Mouse (Mus musculus) retina, adult 2 months (tissue): ENCODE data around the gene Stx5a.

Experiments used
- DNase-seq: peaks from one replicate; pipeline ENCODE4 v3.0.0-alpha.2; 2012; ENCODE audit warnings: low read depth, low spot score

Gene Stx5a

DNA sequence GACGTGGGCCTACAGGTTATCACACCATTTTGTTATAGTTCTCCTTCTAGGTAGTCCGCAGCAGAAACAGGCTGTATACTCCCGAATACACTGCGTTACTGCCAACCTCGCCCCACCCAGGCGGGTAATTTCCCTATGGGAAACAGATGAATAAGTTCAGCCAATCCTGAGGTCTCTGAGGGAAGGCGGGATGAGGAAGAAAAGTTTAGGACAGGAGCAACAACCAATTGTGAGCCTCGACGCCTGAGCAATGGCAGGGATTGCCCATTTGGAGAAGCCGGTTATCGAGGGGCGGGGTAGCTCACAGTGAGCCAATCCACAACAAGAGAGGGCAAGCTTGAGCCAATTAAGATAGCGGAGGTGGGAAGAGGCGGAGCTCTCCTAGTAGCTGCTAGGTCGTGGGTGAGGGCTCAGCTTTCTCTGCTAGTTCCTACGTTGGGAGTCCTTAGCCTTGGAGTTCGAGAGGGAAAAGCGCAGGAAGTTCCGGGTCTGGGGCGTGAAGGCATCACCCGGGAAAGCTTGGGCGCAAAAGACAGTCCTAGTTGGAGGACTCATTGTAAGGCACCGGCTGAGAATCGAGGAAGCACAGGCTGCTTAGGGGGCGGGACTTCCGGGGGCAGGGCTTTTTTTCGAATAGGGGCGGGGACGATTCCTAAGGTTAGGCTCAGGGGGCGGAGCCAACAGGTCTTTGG, 61.1 kb downstream of the Stx5a start, which contains the start of gene Zbtb3:
Gene Zbtb3 (plus strand): TSS at position 426 of the 692 bp plus-strand sequence.
- peak; percentile 88 for DNase-seq

DNA sequence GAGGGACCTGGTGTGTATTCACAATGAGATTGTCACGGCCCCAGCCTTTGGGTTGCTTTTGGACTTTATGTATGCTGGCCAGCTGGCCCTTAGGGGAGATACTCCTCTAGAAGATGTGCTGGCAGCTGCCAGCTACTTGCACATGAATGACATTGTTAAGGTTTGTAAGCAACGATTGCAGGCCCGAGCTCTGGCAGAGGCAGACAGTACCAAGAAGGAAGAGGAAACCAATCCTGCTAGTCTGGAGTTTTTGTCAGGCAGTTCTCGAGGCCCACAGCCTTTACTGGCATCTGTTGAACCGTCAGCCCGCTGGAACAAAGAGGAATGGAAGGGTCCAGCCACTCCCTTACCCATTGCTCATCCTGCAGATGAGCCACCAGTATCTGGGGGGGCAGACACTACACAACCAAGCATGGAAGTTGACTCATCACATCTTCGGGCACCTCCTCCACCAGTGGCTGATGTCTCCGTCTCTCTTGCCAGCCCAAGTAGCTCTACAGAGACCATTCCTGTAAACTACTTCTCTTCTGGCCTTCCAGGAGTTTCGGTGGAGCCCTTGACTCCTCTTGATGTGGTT, 62.1 kb downstream of the Stx5a start:
- DNase-seq = no peak

- DNase-seq = no peak
Observed at GRCm38 (mm10) chr19:8803879-8804660, 62.9 kb downstream of the Stx5a start.
